Mouse (Mus musculus): ENCODE results near the gene Gprc5c. TPM values are rescaled to one million over a fixed set of nuclear protein-coding genes. Genes with fewer than 3 reads are reported as not detected.

Gprc5c gene
- polyA plus RNA-seq, 1 experiment from 2014 or later = 2.3 TPM

DNA sequence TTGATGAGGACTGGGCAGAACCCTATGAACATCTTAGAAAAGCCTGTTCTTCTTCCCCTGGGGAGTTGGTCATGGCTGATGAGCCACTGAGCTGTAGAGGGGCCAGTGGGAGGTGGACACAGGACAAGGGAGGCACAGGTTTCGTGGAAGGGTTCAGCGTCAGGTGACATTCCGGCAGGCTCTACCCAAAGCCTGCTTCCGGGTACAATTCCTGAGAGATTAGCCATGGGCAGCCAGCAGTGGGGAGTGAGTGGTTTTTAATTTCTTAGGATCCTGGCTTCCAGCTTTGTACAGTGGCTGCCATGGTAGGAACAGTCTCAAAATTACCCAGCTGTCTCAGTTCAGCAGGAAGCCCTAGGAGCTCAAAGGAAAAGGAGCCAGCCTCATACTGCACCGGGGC, 3.9 kb upstream of the Gprc5c start:
- H3K4me2 ChIP-seq (replicated peaks; ENCODE audit: low read depth) = no peak overlapping the region
- TF ChIP-seq CTCF (IDR thresholded peaks at IDR 0.05; ENCODE audit: low read depth) = no peak
- H3K4me3 ChIP-seq (ENCODE audit: low read depth, low read length) = no peak overlapping the region
- H3K27me3 ChIP-seq (replicated peaks; ENCODE audit: control insufficient read depth, insufficient read depth, low read length) = peaks cover 25% of the 10 kb centered on the region; the same call in 1 of the 2 replicates
- no peaks in the 10 kb centered on the region for H3K36me3 ChIP-seq (ENCODE audit: control insufficient read depth, insufficient read depth)
- WGBS = 88% methylated on average over 5 of the region's 5 CpGs
- H3K9me3 ChIP-seq (ENCODE audit: control insufficient read depth) = no peaks in the 10 kb centered on the region
- H3K9ac ChIP-seq (ENCODE audit: low read depth, low read length) = no peak overlapping the region
- H3K27ac ChIP-seq (ENCODE audit: low read depth, low read length) = no peak overlapping the region
- ATAC-seq = no peak
- no peaks in the 10 kb centered on the region for H3K4me1 ChIP-seq (replicated peaks; ENCODE audit: control insufficient read depth, insufficient read depth, low read length)

DNA sequence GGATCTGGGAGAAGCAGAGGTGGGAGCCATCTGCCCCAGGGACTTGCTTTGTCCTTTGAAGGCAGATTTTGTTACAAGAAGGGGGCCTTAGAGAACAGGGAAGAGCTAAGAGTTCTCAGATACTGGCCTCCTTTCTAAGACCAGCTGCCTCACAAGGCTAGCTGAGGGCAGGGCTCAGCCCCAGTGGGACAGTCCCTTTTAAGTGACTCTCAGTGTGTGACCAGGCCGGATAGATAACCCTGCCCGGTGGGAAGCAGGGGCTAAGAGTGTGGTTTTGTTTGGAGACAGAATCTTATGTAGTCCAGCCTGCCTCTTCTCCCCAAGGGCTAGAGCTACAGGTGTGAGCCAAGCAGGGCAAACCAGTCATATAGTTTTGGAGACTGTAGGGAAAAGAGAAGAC, 1.4 kb upstream of the Gprc5c start:
- WGBS = 29% methylated on average over 2 of the region's 2 CpGs
- Histone ChIP-seq H3K4me3 (ENCODE audit: low read depth, low read length) (no peak overlapping the region), H3K9me3 (ENCODE audit: control insufficient read depth) (no peaks in the 10 kb centered on the region), H3K4me2 (replicated peaks; ENCODE audit: low read depth) (no peak overlapping the region), H3K4me1 (replicated peaks; ENCODE audit: control insufficient read depth, insufficient read depth, low read length) (no peaks in the 10 kb centered on the region), H3K9ac (ENCODE audit: low read depth, low read length) (no peak overlapping the region), H3K36me3 (ENCODE audit: control insufficient read depth, insufficient read depth) (no peaks in the 10 kb centered on the region), H3K27ac (ENCODE audit: low read depth, low read length) (no peak overlapping the region), H3K27me3 (replicated peaks; ENCODE audit: control insufficient read depth, insufficient read depth, low read length) (peaks cover 36% of the 10 kb centered on the region)
- no peak for ATAC-seq
- no peak for TF ChIP-seq CTCF (IDR thresholded peaks at IDR 0.05; ENCODE audit: low read depth)

DNA sequence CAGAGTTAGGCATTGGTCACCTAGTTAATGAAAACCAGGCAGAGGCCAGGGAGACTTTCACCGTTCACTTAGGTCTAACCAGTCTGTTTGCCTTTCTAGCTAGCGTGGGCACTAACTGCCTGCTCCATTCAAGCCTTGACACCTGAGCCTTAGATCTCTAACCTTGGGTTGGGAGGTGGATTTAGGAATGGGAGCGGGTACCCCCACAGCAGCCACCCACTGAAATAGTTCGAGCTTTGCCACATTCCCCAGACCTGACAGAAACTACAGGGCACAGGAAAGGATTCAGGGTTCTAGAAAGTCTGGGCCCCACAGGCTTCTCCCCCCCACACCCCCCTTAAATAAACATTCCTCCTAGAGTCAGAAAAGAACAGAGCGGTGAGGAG, 893 bp upstream of the Gprc5c start:
- peak overlapping the region; percentile 98; the same call in 1 of the 2 replicates for H3K4me2 ChIP-seq (replicated peaks; ENCODE audit: low read depth)
- 21% methylated on average over 5 of the region's 5 CpGs for WGBS
- H3K36me3 ChIP-seq (ENCODE audit: control insufficient read depth, insufficient read depth) = no peaks in the 10 kb centered on the region
- peaks cover 38% of the 10 kb centered on the region for H3K27me3 ChIP-seq (replicated peaks; ENCODE audit: control insufficient read depth, insufficient read depth, low read length)
- H3K27ac ChIP-seq (ENCODE audit: low read depth, low read length) = no peak overlapping the region
- no peaks in the 10 kb centered on the region for H3K9me3 ChIP-seq (ENCODE audit: control insufficient read depth)
- no peak overlapping the region for H3K4me3 ChIP-seq (ENCODE audit: low read depth, low read length)
- no peaks in the 10 kb centered on the region for H3K4me1 ChIP-seq (replicated peaks; ENCODE audit: control insufficient read depth, insufficient read depth, low read length)
- TF ChIP-seq CTCF (IDR thresholded peaks at IDR 0.05; ENCODE audit: low read depth) = no peak
- no peak for ATAC-seq
- no peak overlapping the region for H3K9ac ChIP-seq (ENCODE audit: low read depth, low read length)

- no peak for TF ChIP-seq CTCF (IDR thresholded peaks at IDR 0.05; ENCODE audit: low read depth)
- H3K27ac ChIP-seq (ENCODE audit: low read depth, low read length) = no peak overlapping the region
- H3K36me3 ChIP-seq (ENCODE audit: control insufficient read depth, insufficient read depth) = no peaks in the 10 kb centered on the region
- H3K9ac ChIP-seq (ENCODE audit: low read depth, low read length) = peak overlapping the region; percentile 51; the same call in 1 of the 2 replicates
- peaks cover 38% of the 10 kb centered on the region for H3K27me3 ChIP-seq (replicated peaks; ENCODE audit: control insufficient read depth, insufficient read depth, low read length)
- H3K4me3 ChIP-seq (ENCODE audit: low read depth, low read length) = peak overlapping the region; percentile 69
- H3K4me2 ChIP-seq (replicated peaks; ENCODE audit: low read depth) = peak overlapping the region; percentile 98
- 0 out of 2 replicates have a peak, but pooled peaks have one; percentile 4 for ATAC-seq
- under 1% methylated on average over 27 of the region's 27 CpGs for WGBS
- no peaks in the 10 kb centered on the region for H3K4me1 ChIP-seq (replicated peaks; ENCODE audit: control insufficient read depth, insufficient read depth, low read length)
- H3K9me3 ChIP-seq (ENCODE audit: control insufficient read depth) = no peaks in the 10 kb centered on the region
Measured at GRCm38 (mm10) chr11:114851269-114851607, 286 bp downstream of the Gprc5c start.

DNA sequence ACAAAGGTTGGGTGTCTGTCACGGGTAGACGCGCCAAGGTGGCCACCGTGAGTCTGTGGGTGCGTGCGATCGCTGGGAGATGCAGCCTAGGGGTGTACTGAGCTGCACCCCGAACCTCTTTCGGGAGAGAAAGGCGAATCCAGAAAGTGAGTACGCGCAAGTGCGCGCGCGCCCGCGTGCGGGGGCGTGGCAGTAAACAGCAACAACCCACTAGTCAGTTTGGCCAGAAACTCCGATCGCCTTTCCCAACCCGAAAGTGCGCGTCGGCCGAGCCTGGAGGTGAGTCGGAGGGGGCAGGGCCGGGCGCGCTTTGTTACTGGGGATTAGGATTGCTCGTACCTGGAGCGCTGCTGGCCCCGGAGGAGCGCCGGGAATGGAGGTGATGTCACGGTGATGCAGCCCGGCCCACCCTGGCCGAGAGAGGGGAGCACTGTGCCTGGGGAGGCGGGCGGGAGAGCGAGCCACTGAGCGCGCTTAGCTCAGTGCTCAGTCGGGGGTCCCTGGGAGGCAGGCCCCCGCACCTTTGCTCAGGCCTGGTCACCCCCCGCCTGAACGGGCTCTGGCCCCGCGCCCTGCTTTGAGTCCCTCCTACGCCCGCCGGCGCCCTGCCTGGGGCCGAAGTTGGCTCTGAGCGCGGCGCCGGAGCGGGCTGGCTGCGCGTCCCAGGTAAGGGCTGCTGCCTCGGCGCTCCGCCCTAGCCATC, 807 bp downstream of the Gprc5c start:
- Histone ChIP-seq H3K36me3 (ENCODE audit: control insufficient read depth, insufficient read depth) (no peaks in the 10 kb centered on the region), H3K9ac (ENCODE audit: low read depth, low read length) (peak overlapping the region; percentile 51), H3K27me3 (replicated peaks; ENCODE audit: control insufficient read depth, insufficient read depth, low read length) (peaks cover 38% of the 10 kb centered on the region), H3K9me3 (ENCODE audit: control insufficient read depth) (no peaks in the 10 kb centered on the region), H3K4me1 (replicated peaks; ENCODE audit: control insufficient read depth, insufficient read depth, low read length) (no peaks in the 10 kb centered on the region), H3K4me2 (replicated peaks; ENCODE audit: low read depth) (peak overlapping the region; percentile 98), H3K27ac (ENCODE audit: low read depth, low read length) (no peak overlapping the region), H3K4me3 (ENCODE audit: low read depth, low read length) (peak overlapping the region; percentile 69)
- TF ChIP-seq CTCF (IDR thresholded peaks at IDR 0.05; ENCODE audit: low read depth) = no peak
- under 1% methylated on average over 58 of the region's 65 CpGs for WGBS
- peak; percentile 43 for ATAC-seq

DNA sequence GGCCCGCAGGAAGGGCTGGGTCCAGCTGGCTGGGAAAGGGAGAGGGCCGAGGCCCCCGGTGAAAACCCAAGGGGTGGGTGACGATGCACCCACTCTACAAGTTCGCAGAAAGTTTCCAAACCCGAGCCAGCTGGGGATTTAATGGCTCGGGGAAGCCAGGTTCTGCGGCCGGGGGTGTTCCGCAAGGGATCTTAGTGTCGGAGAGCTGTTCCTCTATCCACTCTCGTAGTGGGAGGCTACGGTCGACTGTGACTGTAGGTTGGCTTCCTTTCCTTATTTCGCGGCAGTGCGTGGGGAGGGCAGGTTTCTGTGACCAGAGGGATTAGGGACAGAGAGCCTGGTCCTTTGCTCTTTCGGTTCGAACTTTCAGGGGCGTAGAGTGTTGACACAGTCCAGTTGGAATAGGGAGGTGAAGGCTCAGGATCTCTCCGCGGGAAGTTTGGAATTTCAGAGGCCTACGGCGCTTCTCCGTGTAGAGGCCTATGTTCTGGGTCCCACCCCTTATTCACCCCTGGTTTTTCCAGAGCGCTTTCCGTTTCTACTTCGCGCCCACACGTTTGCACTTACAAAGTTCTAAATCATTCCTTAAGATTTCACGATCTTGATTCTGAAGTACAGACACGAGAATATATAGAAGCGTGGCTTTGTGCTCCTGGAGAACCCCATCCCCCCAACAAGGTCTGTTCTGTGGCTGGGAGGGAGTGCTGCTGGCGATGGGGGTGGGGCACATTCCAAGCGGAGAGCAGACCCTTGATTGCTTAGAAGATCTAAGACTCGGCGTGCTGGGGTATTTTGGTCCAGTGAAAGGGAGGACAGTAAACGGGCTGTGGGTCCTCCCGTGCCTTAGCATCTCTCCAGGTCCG, 1.6 kb downstream of the Gprc5c start:
- WGBS = 6% methylated on average over 40 of the region's 40 CpGs

More for the DNA sequence above, 1.6 kb downstream of the Gprc5c start:
- TF ChIP-seq CTCF (IDR thresholded peaks at IDR 0.05; ENCODE audit: low read depth) = no peak
- no peaks in the 10 kb centered on the region for H3K9me3 ChIP-seq (ENCODE audit: control insufficient read depth)
- no peaks in the 10 kb centered on the region for H3K36me3 ChIP-seq (ENCODE audit: control insufficient read depth, insufficient read depth)
- H3K9ac ChIP-seq (ENCODE audit: low read depth, low read length) = peak overlapping the region; percentile 51
- ATAC-seq = no peak
- H3K27ac ChIP-seq (ENCODE audit: low read depth, low read length) = no peak overlapping the region
- peak overlapping the region; percentile 69 for H3K4me3 ChIP-seq (ENCODE audit: low read depth, low read length)
- H3K4me1 ChIP-seq (replicated peaks; ENCODE audit: control insufficient read depth, insufficient read depth, low read length) = no peaks in the 10 kb centered on the region
- peak overlapping the region; percentile 98 for H3K4me2 ChIP-seq (replicated peaks; ENCODE audit: low read depth)
- peaks cover 38% of the 10 kb centered on the region for H3K27me3 ChIP-seq (replicated peaks; ENCODE audit: control insufficient read depth, insufficient read depth, low read length)
